Mouse (Mus musculus) ES-Bruce4 (cell line): ENCODE measurements around the gene Krt24.

ENCODE experiments used
- CTCF ChIP-seq: IDR thresholded peaks from one replicate; pipeline ENCODE4 v1.8.1; 2011; ENCODE audit warnings: low read depth, low read length
- POLR2A ChIP-seq: IDR thresholded peaks from one replicate; pipeline ENCODE4 v1.8.1; 2011; ENCODE audit warnings: low read length; ENCODE audit not compliant: insufficient read depth

- TF ChIP-seq POLR2A = no peak
- TF ChIP-seq CTCF = no peak
Observed at GRCm38 (mm10) chr11:99275624-99276023, 9.4 kb downstream of the Krt24 start.
